Mouse (Mus musculus) olfactory bulb, adult 2 months (tissue): ENCODE data around the gene Lsp1.

Experiments
- CTCF ChIP-seq: fragments of 200-500 bp; IDR thresholded peaks from 2 replicates; pipeline ENCODE4 v1.5.1; 2012; ENCODE audit warnings: low read depth, mild to moderate bottlenecking, low read length, moderate library complexity; ENCODE audit not compliant: insufficient read depth
- POLR2A ChIP-seq: fragments of 200-500 bp; IDR thresholded peaks from 2 replicates; pipeline ENCODE4 v1.6.1; 2012; ENCODE audit warnings: mild to moderate bottlenecking, low read depth, low read length, moderate library complexity; ENCODE audit not compliant: insufficient read depth

GRCm38 (mm10) chr7:142416225-142416624 is 44.4 kb upstream of the Lsp1 start:
- no peak for TF ChIP-seq POLR2A
- TF ChIP-seq CTCF, result no peak
